Mouse (Mus musculus) heart, embryonic 16.5 days (tissue): ENCODE data around the gene Gm1043. TPM values are rescaled to one million over a fixed set of nuclear protein-coding genes. Genes with fewer than 3 reads are reported as not detected.

Source experiments
- ATAC-seq: fragments of 200-750 bp; cut with Nextera tagmentation; replicated peaks from 2 replicates; pipeline ENCODE4 v1.8.0; 2017; ENCODE audit warnings: moderate number of reproducible peaks; ENCODE audit not compliant: insufficient read depth, low FRiP score; ENCODE audit errors: extremely low read depth
- H3K27ac ChIP-seq: fragments of 300-500 bp; sonication (generic); 2 replicates; pipeline ENCODE4 v1.5.1; 2014; ENCODE audit warnings: mild to moderate bottlenecking, low read length, control low read depth, moderate library complexity
- H3K27me3 ChIP-seq: fragments of 300-500 bp; sonication (generic); 2 replicates; pipeline ENCODE4 v1.6.1; 2014; ENCODE audit warnings: low read length, mixed read lengths; ENCODE audit not compliant: control insufficient read depth, insufficient read depth
- H3K36me3 ChIP-seq: fragments of 300-500 bp; sonication (generic); 2 replicates; pipeline ENCODE4 v1.6.1; 2014; ENCODE audit not compliant: control insufficient read depth, insufficient read depth
- H3K4me1 ChIP-seq: fragments of 300-500 bp; sonication (generic); 2 replicates; pipeline ENCODE4 v1.6.1; 2014; ENCODE audit warnings: low read length, mixed read lengths; ENCODE audit not compliant: control insufficient read depth, insufficient read depth
- H3K4me2 ChIP-seq: fragments of 300-500 bp; sonication (generic); 2 replicates; pipeline ENCODE4 v1.6.1; 2014; ENCODE audit warnings: low read depth, mild to moderate bottlenecking, control low read depth, low read length
- H3K4me3 ChIP-seq: fragments of 300-500 bp; sonication (generic); 2 replicates; pipeline ENCODE4 v1.5.1; 2014; ENCODE audit warnings: mild to moderate bottlenecking, control low read depth, low read length
- H3K9ac ChIP-seq: fragments of 300-500 bp; sonication (generic); 2 replicates; pipeline ENCODE4 v1.6.1; 2014; ENCODE audit warnings: low read length, control low read depth
- H3K9me3 ChIP-seq: fragments of 300-500 bp; sonication (generic); replicated peaks from 2 replicates; pipeline ENCODE4 v1.6.1; 2016; ENCODE audit warnings: low read length; ENCODE audit not compliant: control insufficient read depth
- WGBS: fragments of 180-500 bp; shearing (Covaris S2); extraction: QIAGEN DNeasy Blood & Tissue Kit; methylation state at CpG from one replicate; pipeline ENCODE4 v1.1.7; 2014; 5-methylcytosine and 5-hydroxymethylcytosine counted together
- polyA plus RNA-seq: library from polyadenylated mRNA; unstranded; fragments of >200 nt; fragmentation: Nextera tagmentation; extraction: Ambion mirVana; gene quantifications from 2 replicates; pipeline ENCODE4 v1.2.1, GENCODE M21; 2015

The Gm1043 gene
- not detected in 2 replicates for polyA plus RNA-seq

- H3K4me1 ChIP-seq: no peaks in the 10 kb centered on the region
- H3K4me2 ChIP-seq: no peak within 1 kb of the TSS
- H3K27me3 ChIP-seq: peaks cover 11% of the 10 kb centered on the region
- ATAC-seq: no peak
- no peak within 1 kb of the TSS for H3K9ac ChIP-seq
- no peaks in the 10 kb centered on the region for H3K36me3 ChIP-seq
- H3K27ac ChIP-seq: no peak within 1 kb of the TSS
- no peaks in the 10 kb centered on the region for H3K9me3 ChIP-seq
- H3K4me3 ChIP-seq: no peak within 1 kb of the TSS
- WGBS: 83% methylated on average over 16 of the region's 16 CpGs
Observed at GRCm38 (mm10) chr5:37085241-37085640, at the start of gene Gm1043. Gene Gm1043 (plus strand): TSS chr5:37085370.

- Histone ChIP-seq H3K27ac (no peak overlapping the region), H3K4me2 (no peak overlapping the region), H3K4me1 (no peaks in the 10 kb centered on the region), H3K4me3 (no peak overlapping the region), H3K36me3 (no peaks in the 10 kb centered on the region), H3K9me3 (no peaks in the 10 kb centered on the region), H3K27me3 (peaks cover 9% of the 10 kb centered on the region), H3K9ac (no peak overlapping the region)
- no peak for ATAC-seq
- 66% methylated on average over 6 of the region's 6 CpGs for WGBS
Observed at GRCm38 (mm10) chr5:37035896-37036295, 49.3 kb upstream of the Gm1043 start.

- Histone ChIP-seq H3K4me2 (no peak overlapping the region), H3K9ac (no peak overlapping the region), H3K27me3 (peaks cover 3% of the 10 kb centered on the region; the same call in 1 of the 2 replicates), H3K9me3 (no peaks in the 10 kb centered on the region), H3K4me1 (no peaks in the 10 kb centered on the region), H3K36me3 (no peaks in the 10 kb centered on the region), H3K27ac (no peak overlapping the region), H3K4me3 (no peak overlapping the region)
- no peak for ATAC-seq
- WGBS: 62% methylated on average over 3 of the region's 3 CpGs
Observed at GRCm38 (mm10) chr5:37036884-37037283, 48.3 kb upstream of the Gm1043 start.

GRCm38 (mm10) chr5:37039908-37040307, 45.3 kb upstream of the Gm1043 start:
- no peaks in the 10 kb centered on the region for H3K9me3 ChIP-seq
- H3K9ac ChIP-seq: no peak overlapping the region
- H3K4me1 ChIP-seq: no peaks in the 10 kb centered on the region
- ATAC-seq: no peak
- H3K27ac ChIP-seq: no peak overlapping the region
- H3K27me3 ChIP-seq: peaks cover 3% of the 10 kb centered on the region; the same call in 1 of the 2 replicates
- WGBS: 71% methylated on average over 6 of the region's 6 CpGs
- H3K4me3 ChIP-seq: no peak overlapping the region
- no peaks in the 10 kb centered on the region for H3K36me3 ChIP-seq
- H3K4me2 ChIP-seq: no peak overlapping the region

- H3K9me3 ChIP-seq: no peaks in the 10 kb centered on the region
- H3K27me3 ChIP-seq: peaks cover 3% of the 10 kb centered on the region; the same call in 1 of the 2 replicates
- no peak for ATAC-seq
- H3K4me1 ChIP-seq: no peaks in the 10 kb centered on the region
- no peak overlapping the region for H3K9ac ChIP-seq
- no peaks in the 10 kb centered on the region for H3K36me3 ChIP-seq
- no peak overlapping the region for H3K4me3 ChIP-seq
- 14% methylated on average over 9 of the region's 9 CpGs for WGBS
- H3K4me2 ChIP-seq: no peak overlapping the region
- no peak overlapping the region for H3K27ac ChIP-seq
Observed at GRCm38 (mm10) chr5:37040711-37041110, 44.5 kb upstream of the Gm1043 start.

- WGBS: 45% methylated on average over 6 of the region's 6 CpGs
- no peak overlapping the region for H3K4me2 ChIP-seq
Observed at GRCm38 (mm10) chr5:37041651-37042050, 43.5 kb upstream of the Gm1043 start.

GRCm38 (mm10) chr5:37042934-37043333, 42.2 kb upstream of the Gm1043 start:
- H3K9ac ChIP-seq: no peak overlapping the region
- no peaks in the 10 kb centered on the region for H3K36me3 ChIP-seq
- no peaks in the 10 kb centered on the region for H3K9me3 ChIP-seq
- peaks cover 3% of the 10 kb centered on the region; the same call in 1 of the 2 replicates for H3K27me3 ChIP-seq
- no peak overlapping the region for H3K4me2 ChIP-seq
- H3K4me3 ChIP-seq: no peak overlapping the region
- no peak overlapping the region for H3K27ac ChIP-seq
- ATAC-seq: no peak
- no peaks in the 10 kb centered on the region for H3K4me1 ChIP-seq
- WGBS: 50% methylated on average over 4 of the region's 4 CpGs

More at GRCm38 (mm10) chr5:37041651-37042050, 43.5 kb upstream of the Gm1043 start:
- Histone ChIP-seq H3K27me3 (peaks cover 3% of the 10 kb centered on the region; the same call in 1 of the 2 replicates), H3K4me3 (no peak overlapping the region), H3K9ac (no peak overlapping the region), H3K4me1 (no peaks in the 10 kb centered on the region), H3K9me3 (no peaks in the 10 kb centered on the region), H3K36me3 (no peaks in the 10 kb centered on the region), H3K27ac (no peak overlapping the region)
- ATAC-seq: no peak

GRCm38 (mm10) chr5:37044793-37045192, 40.4 kb upstream of the Gm1043 start:
- Histone ChIP-seq H3K4me3 (no peak overlapping the region), H3K27ac (peak overlapping the region; percentile 8; the same call in 1 of the 2 replicates), H3K36me3 (no peaks in the 10 kb centered on the region), H3K4me1 (no peaks in the 10 kb centered on the region), H3K9ac (no peak overlapping the region), H3K27me3 (no peaks in the 10 kb centered on the region), H3K4me2 (no peak overlapping the region), H3K9me3 (no peaks in the 10 kb centered on the region)
- 60% methylated on average over 2 of the region's 2 CpGs for WGBS
- peak; percentile 47; the same call in 1 of the 2 replicates for ATAC-seq

- no peak overlapping the region for H3K27ac ChIP-seq
- no peak overlapping the region for H3K4me2 ChIP-seq
- no peak overlapping the region for H3K9ac ChIP-seq
- H3K9me3 ChIP-seq: no peaks in the 10 kb centered on the region
- H3K4me1 ChIP-seq: no peaks in the 10 kb centered on the region
- 71% methylated on average over 2 of the region's 2 CpGs for WGBS
- H3K4me3 ChIP-seq: no peak overlapping the region
- no peaks in the 10 kb centered on the region for H3K27me3 ChIP-seq
- ATAC-seq: no peak
- H3K36me3 ChIP-seq: no peaks in the 10 kb centered on the region
Observed at GRCm38 (mm10) chr5:37045582-37045981, 39.6 kb upstream of the Gm1043 start.
